Mouse (Mus musculus): Measurements from ENCODE around the gene Ddost. TPM values are rescaled to one million over a fixed set of nuclear protein-coding genes. Genes with fewer than 3 reads are reported as not detected.

The Ddost gene
- polyA plus RNA-seq, 1 experiment from 2014 or later = 196 TPM

Small RNAs within 50 kb of the gene (microRNA-seq; reads per million reads assigned to microRNA genes)
- gene Gm27646 (ENCODE audit: borderline number of aligned reads) (not detected), gene Mir7019 (ENCODE audit: borderline number of aligned reads) (1.7 reads per million)

Other genes with a start within 250 kb of the Ddost start
- 155 and 173 TPM in 2 replicates for gene Hp1bp3, start 88.4 kb upstream of the Ddost start, polyA plus RNA-seq (2015; fragmentation: Nextera tagmentation; extraction: Ambion mirVana)
- gene Sh2d5, start 54.3 kb upstream of the Ddost start, polyA plus RNA-seq (2015; fragmentation: Nextera tagmentation; extraction: Ambion mirVana) = 0.61 and 0.66 TPM in 2 replicates
- gene Kif17, start 54.3 kb upstream of the Ddost start, polyA plus RNA-seq (2015; fragmentation: Nextera tagmentation; extraction: Ambion mirVana) = 0.60 and 0.78 TPM in 2 replicates
- gene Pink1, start 21.6 kb downstream of the Ddost start, polyA plus RNA-seq (2015; fragmentation: Nextera tagmentation; extraction: Ambion mirVana) = 74.3 and 98.4 TPM in 2 replicates
- gene Cda, start 63.3 kb downstream of the Ddost start, polyA plus RNA-seq (2015; fragmentation: Nextera tagmentation; extraction: Ambion mirVana) = 0.36 and 0.55 TPM in 2 replicates
- gene Fam43b, start 91.8 kb downstream of the Ddost start, polyA plus RNA-seq (2015; fragmentation: Nextera tagmentation; extraction: Ambion mirVana) = 0.14 and 0.26 TPM in 2 replicates
- gene Mul1, start 129.9 kb downstream of the Ddost start, polyA plus RNA-seq (2015; fragmentation: Nextera tagmentation; extraction: Ambion mirVana) = 13.7 and 17.7 TPM in 2 replicates
- 0.36 and 0.47 TPM in 2 replicates for gene Camk2n1, start 149.6 kb downstream of the Ddost start, polyA plus RNA-seq (2015; fragmentation: Nextera tagmentation; extraction: Ambion mirVana)